Mouse (Mus musculus): ENCODE measurements at regions not wholly inside any gene's neighbourhood (a gene's known extent, or its start where the extent isn't known, plus 50 kb on each side); places are given as distances from the start of the nearest gene placed in this dataset.

DNA sequence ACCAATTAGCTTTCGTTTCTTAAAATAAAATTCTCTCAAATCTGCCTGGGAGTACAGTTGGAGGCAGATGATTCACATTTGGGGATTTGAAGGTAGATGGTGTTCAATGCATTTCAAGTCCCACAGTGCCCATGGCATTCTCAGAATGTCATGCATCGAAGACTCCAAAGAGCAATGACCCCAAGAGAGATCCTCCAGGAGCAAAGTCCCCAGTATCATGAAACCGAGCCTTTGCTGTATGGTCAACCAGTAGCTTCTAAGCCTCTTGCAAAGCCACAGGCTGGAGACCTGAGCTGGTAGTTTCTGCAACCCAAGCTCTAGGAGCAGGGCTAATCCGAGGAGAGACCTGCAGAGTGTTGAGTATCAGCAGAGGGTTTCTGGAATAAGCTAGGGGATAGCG lies 477.1 kb downstream of the Glrx3 start:
- Histone ChIP-seq H3K9ac (no peak overlapping the region), H3K36me3 (no peaks in the 10 kb centered on the region), H3K27ac (no peak overlapping the region), H3K4me2 (replicated peaks) (no peak overlapping the region), H3K4me1 (0 out of 2 replicates have a peak, but pooled peaks cover under 1% of the 10 kb centered on the region), H3K27me3 (no peaks in the 10 kb centered on the region; the same call in 1 of the 2 replicates), H3K4me3 (no peak overlapping the region), H3K9me3 (replicated peaks) (no peaks in the 10 kb centered on the region)
- ATAC-seq (ENCODE audit: low FRiP score), result no peak
- WGBS, result 90% methylated on average over 5 of the region's 5 CpGs

DNA sequence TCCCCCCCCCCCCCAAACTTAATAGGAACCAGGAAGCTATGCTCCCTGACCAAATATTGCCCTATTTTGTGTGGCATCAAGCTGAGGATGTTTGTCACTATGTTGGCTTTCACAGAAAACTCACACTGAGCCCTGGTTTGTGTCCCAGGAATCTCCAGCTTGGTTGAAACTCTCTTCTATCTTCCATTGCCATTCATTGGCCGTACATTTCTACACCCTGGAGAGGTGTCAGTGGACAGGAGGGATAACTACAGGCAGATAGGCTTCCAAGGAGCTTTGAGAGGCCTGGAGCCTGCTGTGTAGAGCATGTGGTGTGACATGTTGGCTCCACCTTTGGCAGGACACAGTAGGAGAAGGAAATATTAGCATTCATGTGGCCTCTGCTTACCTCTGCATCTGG lies 478.9 kb downstream of the Glrx3 start:
- 70% methylated on average over 1 of the region's 1 CpGs for WGBS
- Histone ChIP-seq H3K36me3 (no peaks in the 10 kb centered on the region), H3K4me3 (no peak overlapping the region), H3K9ac (no peak overlapping the region), H3K27ac (no peak overlapping the region), H3K27me3 (no peaks in the 10 kb centered on the region; the same call in 1 of the 2 replicates), H3K4me2 (replicated peaks) (no peak overlapping the region), H3K4me1 (no peaks in the 10 kb centered on the region), H3K9me3 (replicated peaks) (no peaks in the 10 kb centered on the region)
- ATAC-seq (ENCODE audit: low FRiP score), result no peak

DNA sequence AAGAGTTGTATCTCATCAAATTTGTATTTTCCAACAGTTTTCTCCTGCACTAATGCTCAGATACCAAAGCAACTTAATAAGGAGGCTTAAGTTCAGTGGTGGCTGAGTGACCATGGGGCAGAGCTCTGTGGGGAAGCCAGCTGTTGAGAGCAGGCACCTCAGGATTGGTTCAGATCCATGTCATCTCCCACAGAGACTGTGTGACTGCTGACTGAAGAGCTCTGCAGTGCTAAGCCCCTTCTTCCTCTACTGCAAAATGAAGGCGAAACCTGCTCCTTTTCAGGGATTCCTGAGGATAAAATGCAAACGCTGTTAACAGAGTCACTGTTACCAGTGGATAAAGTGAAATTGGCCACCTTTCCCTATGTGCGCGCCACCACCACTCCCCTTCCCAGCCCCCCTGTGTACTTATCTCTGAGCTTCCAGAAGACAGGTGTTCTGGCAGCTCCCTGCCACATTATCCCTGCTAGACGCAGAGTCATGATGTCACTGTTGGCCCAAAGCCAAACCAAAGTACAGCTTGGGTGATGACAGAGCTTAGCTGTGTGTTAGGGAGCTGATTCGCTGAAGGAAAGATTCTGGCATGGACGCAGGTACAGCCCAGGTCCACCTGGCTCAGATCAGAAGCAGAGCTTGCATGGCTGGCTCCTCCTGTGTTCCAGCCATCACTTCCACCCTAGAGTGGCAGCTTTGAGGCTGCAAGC lies 472.9 kb downstream of the Tcerg1l start:
- H3K9ac ChIP-seq, result no peak overlapping the region
- H3K27me3 ChIP-seq, result no peaks in the 10 kb centered on the region
- H3K4me2 ChIP-seq (replicated peaks), result no peak overlapping the region
- H3K27ac ChIP-seq, result no peak overlapping the region
- 65% methylated on average over 7 of the region's 7 CpGs for WGBS
- no peak overlapping the region for H3K4me3 ChIP-seq
- H3K36me3 ChIP-seq, result no peaks in the 10 kb centered on the region
- H3K9me3 ChIP-seq (replicated peaks), result no peaks in the 10 kb centered on the region
- no peak for ATAC-seq (ENCODE audit: low FRiP score)
- H3K4me1 ChIP-seq, result no peaks in the 10 kb centered on the region

DNA sequence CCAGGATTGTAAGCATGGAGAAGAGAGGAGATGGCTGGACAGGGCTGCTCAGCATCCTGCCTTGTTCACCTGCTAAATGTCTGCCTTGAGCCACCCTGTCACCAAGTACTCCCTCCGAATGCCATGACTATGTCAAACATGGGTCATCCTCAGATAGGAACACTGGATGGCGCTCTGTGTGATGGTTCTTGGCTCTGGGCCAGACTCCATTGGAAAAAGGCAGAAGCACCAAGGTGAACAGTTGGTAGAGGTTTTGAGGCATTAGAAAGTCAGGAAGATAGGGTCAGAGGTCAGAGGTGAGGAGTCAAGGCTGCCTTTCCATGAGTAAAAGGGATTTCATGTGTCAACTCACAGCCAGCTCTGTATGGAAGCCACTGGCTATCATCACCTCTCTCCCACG lies 471.9 kb downstream of the Tcerg1l start:
- Histone ChIP-seq H3K9ac (no peak overlapping the region), H3K36me3 (no peaks in the 10 kb centered on the region), H3K27me3 (no peaks in the 10 kb centered on the region), H3K4me1 (no peaks in the 10 kb centered on the region; the same call in 1 of the 2 replicates), H3K4me2 (replicated peaks) (no peak overlapping the region), H3K27ac (no peak overlapping the region), H3K9me3 (replicated peaks) (no peaks in the 10 kb centered on the region), H3K4me3 (no peak overlapping the region)
- WGBS, result 87% methylated on average over 3 of the region's 3 CpGs
- ATAC-seq (ENCODE audit: low FRiP score), result no peak

DNA sequence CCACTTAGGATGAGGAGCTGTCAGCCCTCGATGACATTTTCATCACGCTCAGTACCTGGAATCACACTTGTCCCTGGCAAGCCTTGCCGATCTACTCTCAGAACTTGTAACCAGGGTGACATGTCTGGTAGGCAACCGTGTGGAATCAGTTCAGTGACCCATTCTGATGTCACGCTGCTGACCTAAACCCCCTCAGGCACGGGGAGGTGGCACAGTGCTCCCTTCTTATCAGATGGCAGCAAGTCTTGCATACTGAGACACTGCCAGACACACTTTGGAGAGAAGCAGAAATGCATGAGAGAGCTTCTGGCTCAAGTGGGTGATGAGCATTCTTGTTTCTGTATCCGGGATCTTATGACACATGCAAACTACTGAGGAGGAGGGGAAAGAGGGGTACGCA lies 470.2 kb downstream of the Tcerg1l start:
- Histone ChIP-seq H3K9me3 (replicated peaks) (no peaks in the 10 kb centered on the region), H3K27me3 (no peaks in the 10 kb centered on the region), H3K9ac (no peak overlapping the region), H3K36me3 (no peaks in the 10 kb centered on the region), H3K4me1 (no peaks in the 10 kb centered on the region; the same call in 1 of the 2 replicates), H3K4me3 (no peak overlapping the region), H3K4me2 (replicated peaks) (no peak overlapping the region), H3K27ac (no peak overlapping the region)
- no peak for ATAC-seq (ENCODE audit: low FRiP score)
- 63% methylated on average over 8 of the region's 8 CpGs for WGBS

DNA sequence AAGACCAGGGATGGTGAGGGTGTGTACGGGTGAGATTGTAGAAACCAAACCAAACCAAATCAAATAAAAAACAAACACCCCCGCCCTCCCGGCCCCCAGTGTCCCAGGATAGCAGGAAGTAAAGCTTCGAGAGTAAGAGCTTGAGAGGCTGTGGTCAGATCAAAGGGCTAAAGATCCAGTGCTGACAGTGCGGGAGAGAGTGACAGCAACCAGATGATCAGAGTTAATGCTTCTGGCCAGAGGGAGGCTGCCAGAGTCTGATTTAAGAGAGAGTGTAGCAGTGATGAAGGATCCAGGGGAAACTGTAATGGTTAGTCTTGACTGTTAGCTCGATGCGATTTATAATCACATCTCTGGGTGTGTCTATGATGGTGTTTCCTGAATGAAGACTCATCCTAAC lies 467.3 kb downstream of the Tcerg1l start:
- no peak overlapping the region for H3K9ac ChIP-seq
- no peaks in the 10 kb centered on the region for H3K27me3 ChIP-seq
- WGBS, result 61% methylated on average over 7 of the region's 7 CpGs
- H3K36me3 ChIP-seq, result no peaks in the 10 kb centered on the region
- no peaks in the 10 kb centered on the region for H3K9me3 ChIP-seq (replicated peaks)
- H3K27ac ChIP-seq, result no peak overlapping the region
- no peak overlapping the region for H3K4me2 ChIP-seq (replicated peaks)
- no peak overlapping the region for H3K4me3 ChIP-seq
- H3K4me1 ChIP-seq, result no peaks in the 10 kb centered on the region; the same call in 1 of the 2 replicates
- ATAC-seq (ENCODE audit: low FRiP score), result no peak

DNA sequence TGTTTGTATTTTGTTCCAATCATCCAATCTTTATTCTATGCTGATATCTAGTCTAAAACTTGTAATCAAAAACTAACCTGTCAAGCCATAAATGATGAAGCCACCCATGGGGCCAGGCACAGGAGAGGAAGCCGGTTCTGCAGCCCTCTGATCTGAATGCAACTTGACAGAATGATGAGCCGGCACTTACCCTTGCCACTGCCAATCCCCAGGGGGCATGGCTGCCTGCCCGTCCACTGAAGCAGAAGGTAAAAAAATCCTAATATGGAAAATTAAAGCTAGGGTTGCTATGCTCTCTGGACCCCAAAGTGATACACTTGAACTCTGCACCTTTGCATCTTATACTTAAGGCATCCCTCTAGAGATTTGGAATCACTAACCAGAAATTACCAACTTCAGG lies 461.6 kb downstream of the Tcerg1l start:
- Histone ChIP-seq H3K9ac (no peak overlapping the region), H3K4me3 (no peak overlapping the region), H3K4me2 (replicated peaks) (no peak overlapping the region), H3K4me1 (peaks cover 3% of the 10 kb centered on the region; the same call in 1 of the 2 replicates), H3K36me3 (no peaks in the 10 kb centered on the region), H3K9me3 (replicated peaks) (no peaks in the 10 kb centered on the region), H3K27ac (no peak overlapping the region), H3K27me3 (no peaks in the 10 kb centered on the region)
- 29% methylated on average over 3 of the region's 3 CpGs for WGBS
- no peak for ATAC-seq (ENCODE audit: low FRiP score)

DNA sequence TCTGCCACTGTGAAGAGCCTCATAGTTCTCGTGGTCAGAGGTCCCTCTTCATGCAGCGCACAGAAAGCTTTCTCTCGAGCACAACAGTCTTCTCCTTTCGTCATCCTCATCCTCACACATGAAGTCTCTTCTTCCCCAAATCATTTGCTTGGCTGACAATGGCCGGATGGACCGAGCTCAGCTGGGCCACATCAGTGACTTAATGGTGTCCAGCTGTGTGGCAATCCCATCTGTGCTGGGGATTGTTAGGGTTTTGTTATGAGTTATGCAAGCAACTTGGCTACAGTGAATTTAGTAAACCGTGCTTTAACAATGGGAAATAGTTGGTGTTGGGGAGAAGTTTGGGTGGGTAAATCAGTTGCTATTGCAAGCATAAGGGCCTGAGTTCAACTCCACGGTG lies 458.4 kb downstream of the Tcerg1l start:
- H3K4me3 ChIP-seq, result no peak overlapping the region
- no peak overlapping the region for H3K27ac ChIP-seq
- 65% methylated on average over 8 of the region's 8 CpGs for WGBS
- peaks cover 3% of the 10 kb centered on the region; the same call in 1 of the 2 replicates for H3K4me1 ChIP-seq
- H3K4me2 ChIP-seq (replicated peaks), result no peak overlapping the region
- ATAC-seq (ENCODE audit: low FRiP score), result no peak
- no peaks in the 10 kb centered on the region for H3K9me3 ChIP-seq (replicated peaks)
- no peaks in the 10 kb centered on the region for H3K27me3 ChIP-seq
- no peaks in the 10 kb centered on the region for H3K36me3 ChIP-seq
- no peak overlapping the region for H3K9ac ChIP-seq

DNA sequence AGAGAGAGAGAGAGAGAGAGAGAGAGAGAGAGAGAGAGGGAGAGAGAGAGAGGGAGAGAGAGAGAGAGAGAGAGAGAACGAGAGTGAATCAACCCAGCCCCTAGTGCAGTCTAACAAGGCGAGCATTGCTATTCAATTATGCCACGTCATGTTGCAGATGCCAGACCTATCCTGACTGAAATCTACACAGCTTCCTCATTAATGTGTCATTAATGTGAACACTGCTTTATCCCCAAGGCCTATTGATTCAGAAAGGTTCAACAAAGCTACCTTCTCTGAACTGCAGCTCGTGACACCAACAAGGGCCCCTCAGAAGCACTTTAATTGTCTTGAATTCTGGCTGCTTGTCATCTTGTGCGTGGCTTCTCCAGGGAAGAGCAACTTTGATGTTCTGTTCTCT lies 457.4 kb downstream of the Tcerg1l start:
- H3K4me1 ChIP-seq, result peaks cover 3% of the 10 kb centered on the region; the same call in 1 of the 2 replicates
- H3K4me3 ChIP-seq, result no peak overlapping the region
- H3K4me2 ChIP-seq (replicated peaks), result no peak overlapping the region
- no peak overlapping the region for H3K9ac ChIP-seq
- 29% methylated on average over 5 of the region's 5 CpGs for WGBS
- H3K27me3 ChIP-seq, result no peaks in the 10 kb centered on the region
- H3K9me3 ChIP-seq (replicated peaks), result no peaks in the 10 kb centered on the region
- ATAC-seq (ENCODE audit: low FRiP score), result no peak
- H3K27ac ChIP-seq, result no peak overlapping the region
- H3K36me3 ChIP-seq, result no peaks in the 10 kb centered on the region

DNA sequence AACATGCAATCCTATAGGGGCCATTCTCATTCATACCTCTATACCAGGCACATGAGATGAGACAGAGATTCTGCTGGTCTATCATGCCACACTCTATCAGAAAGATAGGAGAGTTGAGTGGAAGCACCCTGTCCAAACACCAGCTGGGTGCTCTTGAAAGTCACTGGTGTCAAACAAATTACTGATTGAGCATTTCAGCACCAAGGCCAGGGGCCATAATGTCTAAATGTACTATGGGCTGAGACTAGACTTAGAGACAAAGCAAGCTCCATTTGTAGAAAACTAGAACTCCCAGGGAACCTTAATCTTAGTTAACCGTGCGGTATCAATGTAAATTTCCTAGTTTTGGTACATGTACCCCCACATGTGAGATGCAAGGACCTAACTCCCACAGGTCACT lies 452.5 kb downstream of the Tcerg1l start:
- Histone ChIP-seq H3K9ac (no peak overlapping the region), H3K4me3 (no peak overlapping the region), H3K27ac (no peak overlapping the region), H3K36me3 (no peaks in the 10 kb centered on the region), H3K4me2 (replicated peaks) (no peak overlapping the region), H3K9me3 (replicated peaks) (no peaks in the 10 kb centered on the region), H3K27me3 (no peaks in the 10 kb centered on the region), H3K4me1 (peaks cover 9% of the 10 kb centered on the region)
- WGBS, result 91% methylated on average over 2 of the region's 2 CpGs
- ATAC-seq (ENCODE audit: low FRiP score), result no peak

DNA sequence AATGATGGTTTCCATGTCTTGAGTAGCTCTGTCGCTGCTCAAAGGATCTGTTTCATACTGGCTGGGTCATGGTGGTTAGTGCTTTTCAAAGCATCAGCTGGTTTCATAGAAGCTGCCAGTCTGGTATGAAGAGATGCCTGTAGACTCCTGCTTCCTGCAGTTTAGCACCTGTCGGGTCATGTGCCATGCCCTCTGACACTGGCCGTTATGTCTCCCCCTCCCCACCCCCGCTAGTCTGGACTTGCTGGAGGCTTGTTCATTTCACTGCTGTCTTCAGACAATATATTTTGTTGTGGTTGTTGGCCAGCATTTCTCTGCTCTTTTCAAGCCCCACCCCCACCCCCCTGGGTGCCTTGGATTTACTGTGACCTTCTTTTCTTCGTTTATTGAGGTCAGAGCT lies 450.1 kb downstream of the Tcerg1l start:
- no peak for ATAC-seq (ENCODE audit: low FRiP score)
- H3K36me3 ChIP-seq, result no peaks in the 10 kb centered on the region
- no peak overlapping the region for H3K4me3 ChIP-seq
- H3K4me1 ChIP-seq, result peaks cover 6% of the 10 kb centered on the region; the same call in 1 of the 2 replicates
- H3K27me3 ChIP-seq, result no peaks in the 10 kb centered on the region
- no peak overlapping the region for H3K9ac ChIP-seq
- H3K4me2 ChIP-seq (replicated peaks), result no peak overlapping the region
- 25% methylated on average over 5 of the region's 5 CpGs for WGBS
- H3K9me3 ChIP-seq (replicated peaks), result no peaks in the 10 kb centered on the region
- H3K27ac ChIP-seq, result no peak overlapping the region

DNA sequence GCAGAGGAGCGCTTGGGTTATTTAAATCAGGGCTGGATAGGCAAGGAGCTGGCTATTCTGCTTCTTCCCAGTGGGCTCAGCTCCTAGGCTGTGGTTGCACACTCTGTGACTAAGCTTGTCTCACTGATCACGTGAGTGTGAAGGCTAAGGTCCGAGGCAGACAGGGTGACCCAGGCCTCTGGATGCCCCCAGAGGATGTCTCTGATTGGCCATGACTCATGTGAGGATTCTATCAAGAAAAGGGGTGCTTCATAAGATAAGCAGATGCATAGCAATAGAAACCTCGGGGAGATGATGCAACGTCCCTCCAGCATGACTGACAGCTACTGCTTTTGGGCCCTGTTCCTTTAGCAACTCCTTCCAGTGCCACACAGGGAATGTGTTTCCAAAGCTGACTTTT lies 440.2 kb downstream of the Tcerg1l start:
- no peaks in the 10 kb centered on the region for H3K27me3 ChIP-seq
- ATAC-seq (ENCODE audit: low FRiP score), result no peak
- H3K36me3 ChIP-seq, result no peaks in the 10 kb centered on the region
- no peak overlapping the region for H3K27ac ChIP-seq
- no peak overlapping the region for H3K4me2 ChIP-seq (replicated peaks)
- no peak overlapping the region for H3K9ac ChIP-seq
- H3K9me3 ChIP-seq (replicated peaks), result no peaks in the 10 kb centered on the region
- no peaks in the 10 kb centered on the region for H3K4me1 ChIP-seq
- no peak overlapping the region for H3K4me3 ChIP-seq
- 63% methylated on average over 5 of the region's 5 CpGs for WGBS

DNA sequence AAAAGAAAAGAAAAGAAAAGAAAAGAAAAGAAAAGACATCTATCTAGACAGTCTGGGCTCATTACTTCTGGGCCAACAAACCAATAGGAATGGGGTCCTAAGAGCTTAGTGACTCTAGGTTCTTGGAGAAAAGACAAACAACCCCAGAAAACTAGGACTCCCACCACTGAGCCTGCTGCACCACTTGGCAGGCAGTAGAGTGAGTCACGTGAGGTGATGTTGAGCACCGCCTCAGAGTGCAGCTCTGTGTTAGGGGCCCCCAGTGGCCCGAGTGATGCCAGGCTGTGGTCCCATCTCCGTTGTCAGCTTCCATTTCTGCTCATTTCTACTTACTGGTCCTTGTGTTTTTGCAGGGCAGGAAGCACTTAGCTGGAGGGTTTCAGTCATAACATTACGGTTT lies 439.7 kb downstream of the Tcerg1l start:
- Histone ChIP-seq H3K4me2 (replicated peaks) (no peak overlapping the region), H3K36me3 (no peaks in the 10 kb centered on the region), H3K4me3 (no peak overlapping the region), H3K9me3 (replicated peaks) (no peaks in the 10 kb centered on the region), H3K27me3 (no peaks in the 10 kb centered on the region), H3K27ac (no peak overlapping the region), H3K9ac (no peak overlapping the region), H3K4me1 (no peaks in the 10 kb centered on the region)
- 75% methylated on average over 5 of the region's 5 CpGs for WGBS
- ATAC-seq (ENCODE audit: low FRiP score), result no peak
